Mouse (Mus musculus) v-Abl transformed pro-B cells (cell line): Measurements from ENCODE around the gene Mtcp1.

Experiments
- in situ Hi-C, 2 experiments: fragments of 400-800 bp; cut with MboI; formaldehyde crosslinking; loops; one replicate each; pipeline ENCODE4 v1.15.1; 2025; ENCODE audit not compliant: unreplicated experiment in 2 of 2

Gene Mtcp1

DNA sequence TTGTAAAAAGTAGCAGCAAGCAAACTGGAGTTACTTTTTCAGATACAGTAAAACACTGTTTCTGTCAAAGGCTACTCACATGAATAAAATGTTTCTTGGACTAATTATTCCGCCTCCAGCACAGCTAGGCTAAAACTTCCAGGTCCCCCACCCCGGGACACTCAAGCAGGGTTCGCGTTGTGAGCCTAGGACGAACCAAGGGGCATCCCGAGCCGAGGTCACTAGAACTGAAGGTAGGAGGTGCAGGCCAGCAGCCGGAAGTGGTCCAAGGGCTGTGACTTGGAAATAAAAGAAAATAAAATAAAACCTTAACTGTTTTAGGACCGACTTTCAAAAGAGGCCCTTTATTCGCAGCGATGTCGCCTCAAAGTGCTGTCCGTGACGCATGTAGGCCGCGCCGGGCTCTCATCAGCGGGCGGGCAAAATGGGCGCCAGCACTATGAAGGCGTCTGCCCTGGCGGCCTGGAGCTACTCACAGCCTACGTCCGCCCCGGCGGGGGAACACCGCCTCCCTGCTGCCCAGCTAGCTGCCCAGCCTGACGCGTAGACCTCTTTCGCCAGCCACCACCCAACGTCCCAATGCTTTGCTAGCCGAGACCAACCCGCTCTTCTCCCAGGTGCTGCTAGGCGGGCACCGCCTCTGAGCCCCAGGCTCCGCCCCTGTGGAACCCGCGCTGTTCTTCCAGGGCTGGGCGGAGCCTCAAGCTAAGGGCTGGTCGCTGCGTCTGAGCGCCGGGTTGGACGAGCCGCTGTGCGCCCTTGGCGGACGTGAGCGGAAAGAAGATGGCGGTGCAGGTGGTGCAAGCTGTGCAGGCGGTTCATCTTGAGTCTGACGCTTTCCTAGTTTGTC lies at the start of gene Mtcp1, which contains the start of the genes Cmc4 and Brcc3:
Mtcp1 (minus strand) TSS at position 653 of the 850 bp plus-strand sequence.
Cmc4 (minus strand) TSS at position 649 of the 850 bp plus-strand sequence.
Brcc3 (plus strand) TSS at position 693 of the 850 bp plus-strand sequence.
- in situ Hi-C loops: loop anchor here (25.0 kb wide), 2 partner anchors 979 to 1704 kb away; partner anchors contain the start of genes G6pdx (in 2 of the 2), Abcd1 (in 1 of the 2) and Bcap31 (in 1 of the 2)

DNA sequence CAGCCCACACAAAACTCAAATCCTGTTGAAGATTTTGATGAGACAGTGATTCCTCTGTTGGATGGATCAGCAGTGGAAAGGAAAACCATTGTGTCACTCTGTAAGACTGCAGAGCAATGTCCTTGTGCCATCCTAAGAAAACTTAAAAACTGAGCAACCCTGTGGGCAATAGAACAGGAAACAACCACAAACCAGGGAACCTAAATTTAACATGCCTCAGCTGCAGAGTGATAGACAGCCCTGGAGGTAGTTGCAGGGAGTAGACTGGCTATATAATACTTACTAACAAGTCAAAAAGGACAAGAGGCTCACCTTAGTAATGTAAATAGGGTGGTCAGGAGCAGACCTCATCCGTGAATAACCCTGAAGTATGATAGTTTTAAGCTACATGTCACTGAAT lies 38.2 kb upstream of the Mtcp1 start:
- in situ Hi-C loops: no loop called here

DNA sequence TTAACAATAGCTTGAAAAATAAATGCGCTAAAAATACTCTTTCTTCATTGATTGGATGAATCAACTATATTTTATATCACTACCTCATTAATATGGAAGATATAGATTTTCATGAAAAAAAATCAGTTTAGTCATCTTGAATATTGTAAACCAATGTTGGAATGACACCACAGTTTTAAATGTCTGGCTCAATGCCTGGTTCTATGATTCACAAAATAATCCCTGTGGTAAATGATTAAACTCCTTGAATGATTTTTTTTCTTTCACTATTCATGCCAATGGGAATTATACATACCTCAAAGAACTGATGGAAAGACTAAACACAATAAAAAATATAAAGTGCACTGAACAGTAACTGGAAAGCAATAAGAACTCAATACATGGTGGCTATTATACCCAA lies 6.7 kb downstream of the Mtcp1 start:
- in situ Hi-C loops: loop anchor here (25.0 kb wide), 2 partner anchors 972 to 1697 kb away; partner anchors contain the start of genes G6pdx (in 2 of the 2), Abcd1 (in 1 of the 2) and Bcap31 (in 1 of the 2)

DNA sequence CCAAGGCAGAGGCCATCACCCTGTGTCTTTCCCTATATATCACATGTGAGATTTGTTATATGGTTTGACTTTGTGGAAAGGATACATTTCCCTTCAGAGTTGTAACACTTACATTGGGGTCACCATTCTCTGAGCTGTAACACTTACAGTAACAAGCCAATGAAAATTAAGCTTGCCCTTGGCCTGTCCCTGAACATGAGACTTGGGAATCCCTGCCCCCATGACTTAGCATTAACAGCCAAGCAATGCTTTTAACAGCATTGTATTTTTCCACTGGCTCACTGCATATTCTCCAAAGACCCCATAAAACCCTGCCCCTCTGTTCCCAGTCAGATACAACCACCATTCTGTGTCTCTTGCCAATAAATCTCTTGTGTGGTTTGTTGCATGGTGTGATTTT lies 13.0 kb downstream of the Mtcp1 start:
- in situ Hi-C loops: loop anchor here (25.0 kb wide), 2 partner anchors 966 to 1691 kb away; partner anchors contain the start of genes G6pdx (in 2 of the 2), Abcd1 (in 1 of the 2) and Bcap31 (in 1 of the 2)

DNA sequence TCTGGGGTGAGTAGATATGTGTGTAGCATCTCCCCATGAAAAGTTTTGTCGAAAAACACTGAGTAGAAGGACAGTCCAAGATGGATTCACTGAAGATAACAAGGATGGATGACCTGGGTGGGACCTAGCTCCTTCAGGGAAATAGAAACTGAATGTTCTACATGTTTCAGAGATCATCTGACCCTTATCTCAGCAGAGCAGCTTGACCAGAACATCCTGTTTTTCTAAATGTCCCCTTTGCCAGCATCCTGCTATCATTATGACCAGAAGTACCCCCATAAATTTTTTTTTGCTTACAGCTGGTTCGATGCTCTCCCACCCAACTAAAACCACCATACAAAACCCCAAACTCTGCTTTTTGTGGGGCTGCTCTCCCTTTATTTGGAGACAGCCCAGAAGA lies 13.7 kb downstream of the Mtcp1 start:
- in situ Hi-C loops: loop anchor here (25.0 kb wide), 2 partner anchors 965 to 1690 kb away; partner anchors contain the start of genes G6pdx (in 2 of the 2), Abcd1 (in 1 of the 2) and Bcap31 (in 1 of the 2)

DNA sequence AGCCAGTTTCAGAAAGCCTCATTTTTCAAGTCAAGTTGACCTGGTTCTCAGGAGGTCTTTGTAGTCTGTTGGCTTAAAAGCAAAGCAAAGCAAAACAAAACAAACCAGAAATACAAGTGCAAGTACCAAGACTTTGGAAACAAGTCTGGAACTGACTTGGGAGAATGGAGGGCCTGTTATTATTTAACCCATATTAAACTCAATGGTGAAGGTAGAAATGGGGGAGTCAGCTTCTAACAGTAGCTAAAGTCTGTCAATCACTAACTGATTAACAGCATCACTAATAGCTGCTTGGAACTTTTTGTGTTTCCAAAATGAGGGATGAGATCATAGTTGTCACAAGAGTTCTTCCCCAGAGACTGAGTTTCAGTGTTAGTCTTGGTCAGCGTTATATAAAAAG lies 16.9 kb downstream of the Mtcp1 start:
- in situ Hi-C loops: loop anchor here (25.0 kb wide), 1 partner anchor 287 kb away; no protein-coding TSS in a partner anchor

DNA sequence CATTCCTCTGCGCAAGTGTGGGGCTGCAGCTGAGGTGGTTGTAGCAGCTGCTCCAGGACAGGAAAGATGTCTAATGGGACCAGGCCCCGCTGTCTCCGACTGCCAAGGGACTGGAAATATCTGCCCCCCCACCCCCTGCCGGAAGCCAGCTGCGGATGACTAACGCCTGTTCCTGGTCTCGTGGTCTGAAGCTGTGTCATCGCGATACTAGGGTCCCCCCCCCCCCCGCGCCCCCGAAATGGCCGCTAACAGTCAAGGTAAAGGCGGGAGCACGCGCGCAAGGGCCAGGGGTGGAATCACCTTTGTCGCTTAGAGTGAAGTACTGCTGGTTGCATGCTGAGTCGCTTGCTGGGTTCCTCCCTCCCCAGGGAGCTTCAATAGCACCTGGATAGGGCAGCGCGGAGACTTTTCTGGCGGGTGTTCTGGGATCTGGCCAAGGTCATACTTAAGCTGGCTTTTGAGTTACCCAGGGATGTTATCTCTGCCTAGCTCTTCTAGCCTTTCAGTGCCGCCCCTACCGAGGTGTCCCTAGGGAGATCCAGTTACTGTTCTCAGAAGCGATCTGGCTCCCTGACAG lies 34.1 kb downstream of the Mtcp1 start, which contains the start of the genes Fundc2 and F8:
Fundc2 (plus strand) TSS at position 205 of the 577 bp plus-strand sequence.
F8 (minus strand) TSS at position 421 of the 577 bp plus-strand sequence.
- in situ Hi-C loops: loop anchor here (10.0 to 25.0 kb wide), 2 partner anchors 270 to 293 kb away; no protein-coding TSS in a partner anchor

DNA sequence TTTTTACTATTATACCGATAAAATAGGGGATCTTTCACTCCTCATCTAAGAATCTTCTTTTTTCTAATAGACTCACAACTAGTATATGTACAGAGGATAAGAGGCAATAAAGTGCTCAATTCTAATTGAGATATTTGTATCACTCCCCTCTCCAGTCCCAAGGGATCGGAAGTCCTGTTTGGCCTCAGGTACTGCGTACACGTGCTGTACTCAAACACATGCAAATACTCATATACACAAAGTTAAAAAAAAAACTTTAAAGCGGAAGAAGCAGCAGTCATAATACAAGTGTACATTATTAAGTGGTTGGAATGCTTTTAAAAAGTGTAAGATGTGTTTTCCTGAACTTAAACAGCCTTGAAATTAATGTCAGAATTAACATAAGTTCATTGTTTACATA lies 34.7 kb downstream of the Mtcp1 start:
- in situ Hi-C loops: loop anchor here (10.0 to 25.0 kb wide), 2 partner anchors 269 to 293 kb away; no protein-coding TSS in a partner anchor

DNA sequence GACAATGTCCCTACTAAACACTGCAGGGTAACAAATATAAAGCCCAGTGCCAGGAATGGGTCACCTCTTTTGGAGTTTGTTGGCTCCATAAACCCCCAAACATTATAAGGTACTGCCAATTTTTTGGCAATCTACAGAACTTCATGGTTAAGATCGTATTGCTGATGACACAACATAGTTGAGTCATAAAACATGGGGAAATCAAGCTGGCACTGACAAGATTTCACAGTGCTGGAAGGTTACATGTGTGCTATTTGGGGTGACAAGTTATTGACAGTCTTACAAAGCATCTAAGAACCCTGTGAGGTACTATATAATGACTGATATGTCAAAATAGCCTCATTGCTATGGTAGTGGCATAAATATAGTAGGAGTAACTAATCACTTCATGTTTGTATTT lies 35.2 kb downstream of the Mtcp1 start:
- in situ Hi-C loops: loop anchor here (10.0 to 25.0 kb wide), 2 partner anchors 269 to 294 kb away; no protein-coding TSS in a partner anchor

DNA sequence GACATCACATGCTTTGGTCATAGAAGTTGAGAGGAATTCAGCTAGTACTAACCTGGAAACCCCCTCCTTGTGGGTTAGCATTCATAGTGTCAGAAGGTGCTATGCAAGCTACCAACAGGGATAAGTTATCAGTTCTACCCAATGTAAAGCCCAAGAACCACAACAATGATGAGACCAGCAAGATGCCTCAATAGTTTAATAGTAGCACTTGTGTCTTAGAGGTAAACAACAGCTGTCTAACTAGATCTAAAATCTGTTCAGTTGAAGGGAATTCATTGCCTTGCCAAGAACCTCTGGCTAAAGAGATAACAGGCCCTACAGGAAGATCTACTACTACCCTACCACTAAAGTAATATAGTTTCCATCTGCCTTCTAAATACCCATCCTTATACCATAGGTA lies 39.6 kb downstream of the Mtcp1 start:
- in situ Hi-C loops: loop anchor here (25.0 kb wide), 1 partner anchor 265 kb away; no protein-coding TSS in a partner anchor

DNA sequence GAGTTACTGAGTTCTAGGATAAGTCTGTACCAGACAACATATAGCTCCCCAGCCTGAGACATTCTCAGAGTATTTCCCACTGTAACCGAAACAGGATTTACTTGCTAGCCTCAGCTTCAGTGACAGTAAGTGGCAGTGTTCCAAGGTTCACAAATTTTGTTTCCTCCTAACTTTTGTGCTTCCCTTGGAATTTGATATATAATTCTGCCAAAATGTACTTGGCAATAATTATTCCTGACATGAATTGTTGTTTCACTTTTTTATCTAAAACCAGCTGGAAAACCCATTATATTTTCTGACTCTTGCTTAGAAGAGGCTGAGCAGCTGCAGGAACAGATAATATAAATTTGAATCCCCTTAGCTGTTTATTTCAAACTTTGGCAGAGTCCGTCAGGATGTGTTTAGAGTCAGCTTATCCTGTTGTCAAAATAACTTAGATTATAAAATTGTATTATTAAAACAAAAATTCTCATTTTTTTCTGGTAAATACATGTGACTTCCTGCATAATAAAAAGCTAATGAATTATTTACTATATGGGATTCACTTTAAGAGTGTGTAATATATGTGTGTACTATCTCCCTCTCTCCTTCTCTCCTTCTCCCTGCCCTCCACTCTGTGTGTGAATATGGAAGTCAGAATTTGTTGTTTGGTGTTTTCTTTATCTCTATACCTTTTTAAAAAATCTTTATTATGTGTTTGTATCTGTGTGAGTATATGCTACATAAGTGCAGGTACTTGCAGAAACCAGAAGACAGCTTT lies 43.5 kb downstream of the Mtcp1 start:
- in situ Hi-C loops: no loop called here

DNA sequence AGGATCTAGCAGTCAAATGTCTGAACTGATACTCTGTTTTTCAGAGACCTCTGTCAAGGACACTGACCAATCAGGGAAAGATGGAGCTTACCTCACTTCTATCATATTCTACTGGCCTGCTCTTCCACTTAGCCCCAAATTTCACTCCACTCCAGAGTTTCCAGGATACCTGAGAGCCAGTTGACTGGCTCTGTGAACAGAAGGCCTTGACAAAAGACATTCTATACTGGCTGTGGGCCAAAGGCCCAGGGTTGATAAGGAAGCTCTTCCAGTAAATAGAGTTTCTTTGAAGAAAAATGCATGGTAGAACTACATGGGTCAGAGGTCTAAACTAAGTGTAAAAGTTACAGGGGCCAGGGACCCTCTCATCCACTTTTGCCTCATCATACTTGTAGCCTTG lies 46.2 kb downstream of the Mtcp1 start:
- in situ Hi-C loops: no loop called here
